Mouse (Mus musculus): ENCODE measurements around the gene Ralb.

DNA sequence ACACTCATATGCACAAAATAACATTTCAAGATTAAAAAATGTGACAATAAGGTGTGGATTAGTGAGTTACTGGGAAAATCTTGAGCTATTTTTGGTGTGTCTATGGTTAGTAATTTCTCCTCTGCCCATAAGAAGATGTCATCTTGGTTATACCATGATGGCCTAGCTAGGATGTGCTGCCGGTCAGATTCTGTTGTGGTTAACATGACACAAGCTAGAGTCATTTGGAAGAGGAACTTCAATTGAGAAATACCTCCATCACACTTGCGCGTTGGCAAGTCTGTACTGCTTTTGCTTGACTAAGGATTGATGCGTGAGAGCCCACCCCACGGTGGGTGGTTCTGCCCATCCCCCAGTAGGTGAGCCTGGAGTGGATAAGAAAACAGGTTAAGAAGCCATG is 29.7 kb upstream of the Ralb start:
- TF ChIP-seq POLR2A (IDR thresholded peaks at IDR 0.05; ENCODE audit: extremely low read depth, insufficient read depth, low read length) (no peak), CTCF (IDR thresholded peaks at IDR 0.05; ENCODE audit: extremely low read depth, insufficient read depth, low read length) (no peak)
